Mouse (Mus musculus) lung, adult 2 months (tissue): Measurements from ENCODE around the gene Fbxo46. TPM values are rescaled to one million over a fixed set of nuclear protein-coding genes. Genes with fewer than 3 reads are reported as not detected.
"Not testable (repeated sequence)": the region's sequence is repeated elsewhere in the genome, so short reads cannot be mapped to it uniquely, and the experiment has no call there.

Experiments
- DNase-seq: peaks from one replicate; pipeline ENCODE4 v3.0.0; 2022
- H3K4me1 ChIP-seq: fragments of 200-500 bp; 2 replicates; pipeline ENCODE4 v1.6.1; 2011; ENCODE audit warnings: low read length; ENCODE audit not compliant: control insufficient read depth, insufficient read depth
- H3K4me3 ChIP-seq: fragments of 200-500 bp; replicated peaks from 2 replicates; pipeline ENCODE3; 2011; ENCODE audit warnings: low read depth, mild to moderate bottlenecking, control low read depth, low read length; ENCODE audit errors: extremely low read depth
- CTCF ChIP-seq: fragments of 200-500 bp; IDR thresholded peaks from 2 replicates; pipeline ENCODE4 v1.5.1; 2011; ENCODE audit warnings: mild to moderate bottlenecking, low read length, control low read depth; ENCODE audit not compliant: insufficient read depth
- POLR2A ChIP-seq: fragments of 200-500 bp; IDR thresholded peaks from 2 replicates; pipeline ENCODE4 v1.6.1; 2011; ENCODE audit warnings: low read depth, mild to moderate bottlenecking, control low read depth, low read length, borderline replicate concordance; ENCODE audit errors: extremely low read depth
- WGBS: fragments of 180-500 bp; shearing (Covaris S2); methylation state at CpG from one replicate; pipeline ENCODE4 v1.1.7; 2018; 5-methylcytosine and 5-hydroxymethylcytosine counted together
- polyA plus RNA-seq: library from polyadenylated mRNA; depleted of rRNA; stranded (reverse); fragments of >200 nt; gene quantifications from 2 replicates; pipeline ENCODE4 v1.2.3, GENCODE M21; 2012; rRNA removed

Gene Fbxo46
- polyA plus RNA-seq = 10.7 and 12.3 TPM in 2 replicates

- TF ChIP-seq CTCF (no peak), POLR2A (peak; percentile 95)
- Histone ChIP-seq H3K4me1 (peaks cover 10% of the 10 kb centered on the region), H3K4me3 (peak within 1 kb of the TSS; percentile 92)
- 1% methylated on average over 34 of the region's 34 CpGs for WGBS
- peak; percentile 90 for DNase-seq
These were observed at the start of gene Fbxo46 for GRCm38 (mm10) chr7:19119631-19120429. Gene Fbxo46 (plus strand): TSS chr7:19119859.

GRCm38 (mm10) chr7:19071024-19071423 is 48.6 kb upstream of the Fbxo46 start:
- not testable (repeated sequence) for H3K4me3 ChIP-seq, DNase-seq, H3K4me1 ChIP-seq
- WGBS = 44% methylated on average over 3 of the region's 3 CpGs

GRCm38 (mm10) chr7:19073504-19073903 is 46.2 kb upstream of the Fbxo46 start:
- no peak for DNase-seq
- 77% methylated on average over 9 of the region's 9 CpGs for whole genome bisulfite sequencing
- Histone ChIP-seq H3K4me1 (peaks cover 5% of the 10 kb centered on the region), H3K4me3 (no peak overlapping the region)
- TF ChIP-seq CTCF (peak; percentile 57), POLR2A (no peak)

- Histone ChIP-seq H3K4me3 (no peak overlapping the region), H3K4me1 (peaks cover 5% of the 10 kb centered on the region)
- DNase-seq = no peak
- no peak for TF ChIP-seq CTCF
- no peak for TF ChIP-seq POLR2A
- 89% methylated on average over 6 of the region's 6 CpGs for WGBS
These were observed 45.2 kb upstream of the Fbxo46 start for GRCm38 (mm10) chr7:19074494-19074893.

GRCm38 (mm10) chr7:19075231-19075630 is 44.4 kb upstream of the Fbxo46 start:
- no peak for DNase-seq
- H3K4me1 ChIP-seq = peaks cover 5% of the 10 kb centered on the region
- TF ChIP-seq CTCF = no peak
- TF ChIP-seq POLR2A = no peak
- 47% methylated on average over 5 of the region's 5 CpGs for WGBS
- H3K4me3 ChIP-seq = peak overlapping the region; percentile 56

- Histone ChIP-seq H3K4me1 (peaks cover 5% of the 10 kb centered on the region), H3K4me3 (peak within 1 kb of the TSS; percentile 56)
- TF ChIP-seq POLR2A (no peak), CTCF (no peak)
- 1% methylated on average over 82 of the region's 91 CpGs for WGBS
- peak; percentile 89 for DNase-seq
These were observed 43.7 kb upstream of the Fbxo46 start, which contains the start of gene Dmwd for GRCm38 (mm10) chr7:19075723-19076585. Gene Dmwd (plus strand): TSS chr7:19076227.

- Histone ChIP-seq H3K4me1 (peaks cover 5% of the 10 kb centered on the region), H3K4me3 (peak overlapping the region; percentile 56)
- no peak for TF ChIP-seq POLR2A
- no peak for TF ChIP-seq CTCF
- 1% methylated on average over 22 of the region's 22 CpGs for WGBS
- no peak for DNase-seq
These were observed 43.1 kb upstream of the Fbxo46 start for GRCm38 (mm10) chr7:19076586-19076991.

GRCm38 (mm10) chr7:19077761-19078160 is 41.9 kb upstream of the Fbxo46 start:
- Histone ChIP-seq H3K4me1 (peaks cover 5% of the 10 kb centered on the region), H3K4me3 (no peak overlapping the region)
- DNase-seq = no peak
- WGBS = 42% methylated on average over 14 of the region's 14 CpGs
- no peak for TF ChIP-seq CTCF
- no peak for TF ChIP-seq POLR2A

GRCm38 (mm10) chr7:19078732-19079131 is 40.9 kb upstream of the Fbxo46 start:
- TF ChIP-seq CTCF (no peak), POLR2A (no peak)
- Histone ChIP-seq H3K4me3 (no peak overlapping the region), H3K4me1 (peaks cover 5% of the 10 kb centered on the region)
- 77% methylated on average over 3 of the region's 3 CpGs for WGBS
- DNase-seq = no peak

- 85% methylated on average over 19 of the region's 19 CpGs for WGBS
- H3K4me1 ChIP-seq = peaks cover under 1% of the 10 kb centered on the region
- DNase-seq = no peak
These were observed 39.2 kb upstream of the Fbxo46 start for GRCm38 (mm10) chr7:19080451-19080950.

More at GRCm38 (mm10) chr7:19080451-19080950, 39.2 kb upstream of the Fbxo46 start:
- no peak for TF ChIP-seq CTCF
- TF ChIP-seq POLR2A = no peak
- H3K4me3 ChIP-seq = no peak overlapping the region
